Mouse (Mus musculus) forebrain, embryonic 16.5 days (tissue): Measurements from ENCODE around the gene Rtl6. TPM values are rescaled to one million over a fixed set of nuclear protein-coding genes. Genes with fewer than 3 reads are reported as not detected.

Experiments used
- ATAC-seq: fragments of 200-750 bp; cut with Nextera tagmentation; 2 replicates; pipeline ENCODE4 v1.8.0; 2017; ENCODE audit warnings: mild to moderate bottlenecking, moderate library complexity
- H3K27ac ChIP-seq: fragments of 300-500 bp; sonication (generic); 2 replicates; pipeline ENCODE4 v1.5.1; 2014; ENCODE audit warnings: low read length, control low read depth
- H3K27me3 ChIP-seq: fragments of 300-500 bp; sonication (generic); replicated peaks from 2 replicates; pipeline ENCODE4 v1.6.1; 2014; ENCODE audit warnings: low read length; ENCODE audit not compliant: control insufficient read depth, insufficient read depth
- H3K36me3 ChIP-seq: fragments of 300-500 bp; sonication (generic); 2 replicates; pipeline ENCODE4 v1.6.1; 2014; ENCODE audit not compliant: control insufficient read depth, insufficient read depth
- H3K4me1 ChIP-seq: fragments of 300-500 bp; sonication (generic); replicated peaks from 2 replicates; pipeline ENCODE4 v1.6.1; 2014; ENCODE audit warnings: low read length; ENCODE audit not compliant: control insufficient read depth, insufficient read depth
- H3K4me2 ChIP-seq: fragments of 300-500 bp; sonication (generic); 2 replicates; pipeline ENCODE4 v1.6.1; 2014; ENCODE audit warnings: mild to moderate bottlenecking, low read length, control low read depth
- H3K4me3 ChIP-seq: fragments of 300-500 bp; sonication (generic); replicated peaks from 2 replicates; pipeline ENCODE4 v1.5.1; 2014; ENCODE audit warnings: mild to moderate bottlenecking, low read length, control low read depth
- H3K9ac ChIP-seq: fragments of 300-500 bp; sonication (generic); replicated peaks from 2 replicates; pipeline ENCODE4 v1.6.1; 2014; ENCODE audit warnings: low read depth, low read length, control low read depth
- H3K9me3 ChIP-seq: fragments of 300-500 bp; sonication (generic); 2 replicates; pipeline ENCODE4 v1.6.1; 2016; ENCODE audit warnings: low read length; ENCODE audit not compliant: control insufficient read depth
- WGBS: fragments of 180-500 bp; shearing (Covaris S2); extraction: QIAGEN DNeasy Blood & Tissue Kit; methylation state at CpG from one replicate; pipeline ENCODE4 v1.1.7; 2014; 5-methylcytosine and 5-hydroxymethylcytosine counted together
- polyA plus RNA-seq: library from polyadenylated mRNA; unstranded; fragments of >200 nt; fragmentation: Nextera tagmentation; extraction: Ambion mirVana; gene quantifications from 2 replicates; pipeline ENCODE4 v1.2.1, GENCODE M21; 2015

Gene Rtl6
- 72.1 and 74.8 TPM in 2 replicates for polyA plus RNA-seq

DNA sequence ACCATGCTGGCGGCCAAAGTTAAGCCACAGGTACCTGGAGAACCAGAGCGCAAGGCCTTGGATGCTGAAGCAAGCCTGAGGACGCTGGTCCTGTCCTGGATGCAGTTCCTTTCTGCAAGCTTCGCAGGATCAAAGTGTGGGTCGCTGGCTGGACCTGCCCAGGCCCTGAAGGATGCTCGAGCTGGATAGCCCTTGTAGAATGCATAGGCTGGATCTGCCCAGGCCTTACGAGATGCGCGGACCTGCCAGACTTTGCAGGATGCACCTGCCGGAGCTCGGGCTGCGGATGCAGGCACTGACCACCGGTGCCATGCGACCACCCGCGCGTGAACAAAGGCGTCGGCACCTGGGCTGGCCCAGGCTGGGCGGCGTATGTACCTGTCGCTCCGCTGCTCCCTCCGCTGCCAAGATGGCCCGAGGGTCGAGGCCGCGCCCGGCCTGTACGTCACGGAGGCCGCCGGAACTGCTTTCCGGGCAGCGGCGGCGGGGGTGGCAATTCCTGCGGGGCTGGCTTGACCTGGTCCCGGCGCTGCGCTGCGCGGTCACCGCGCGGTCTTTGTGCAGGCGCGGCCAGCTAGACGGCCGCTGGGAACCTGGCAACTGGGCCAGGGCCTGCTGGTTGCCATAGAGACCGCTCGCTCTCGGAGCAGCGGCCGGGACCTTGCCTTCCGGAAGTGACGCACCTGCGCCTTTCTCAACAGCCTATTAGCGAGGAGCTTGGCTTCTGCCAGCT is at the start of gene Rtl6:
Gene Rtl6, minus strand, starts transcription at position 635 of the 733 bp plus-strand sequence.
- Histone ChIP-seq H3K4me3 (peak within 1 kb of the TSS; percentile 57), H3K4me2 (peak within 1 kb of the TSS; percentile 77), H3K9me3 (peaks cover 6% of the 10 kb centered on the region; the same call in 1 of the 2 replicates), H3K27me3 (no peaks in the 10 kb centered on the region), H3K9ac (peak within 1 kb of the TSS; percentile 74), H3K27ac (peak within 1 kb of the TSS; percentile 77), H3K36me3 (peaks cover 18% of the 10 kb centered on the region), H3K4me1 (peaks cover 42% of the 10 kb centered on the region)
- 10% methylated on average over 59 of the region's 59 CpGs for WGBS
- peak; percentile 94 for ATAC-seq

DNA sequence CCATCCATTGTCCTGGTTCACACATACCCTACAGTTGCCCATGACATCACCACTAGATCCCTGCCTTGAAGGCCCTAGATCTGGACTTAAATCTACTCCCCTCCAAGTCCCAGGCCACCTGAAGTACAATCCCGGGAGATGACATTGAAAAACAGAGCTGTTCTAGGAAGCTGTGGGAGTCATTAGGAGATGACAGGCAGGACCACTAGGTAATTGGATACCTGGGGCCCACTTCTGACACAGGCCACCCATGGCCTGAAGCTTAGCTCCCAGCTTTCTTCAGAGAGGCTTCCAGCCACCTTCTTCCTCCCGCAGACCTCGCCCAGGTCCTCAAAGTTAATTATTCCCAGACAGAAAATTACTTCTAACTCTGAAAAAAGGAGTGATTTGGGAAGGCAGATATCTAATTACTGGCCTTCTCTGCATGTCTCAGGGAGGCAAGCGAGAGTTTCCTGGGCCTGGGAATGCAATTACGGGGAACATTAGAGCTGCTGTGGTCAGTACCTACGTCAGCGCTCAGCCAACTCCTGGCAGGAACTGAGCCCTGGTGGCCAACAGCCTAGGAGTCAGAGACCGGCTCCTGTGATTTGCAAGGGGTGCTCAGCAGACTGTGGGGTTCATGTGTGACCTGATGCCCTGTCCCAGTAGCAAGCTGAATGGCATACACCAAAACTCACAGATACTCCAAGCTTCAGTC is 45.8 kb upstream of the Rtl6 start:
- Histone ChIP-seq H3K4me1 (peaks cover 8% of the 10 kb centered on the region; the same call in 1 of the 2 replicates), H3K4me2 (no peak overlapping the region), H3K27ac (no peak overlapping the region), H3K9me3 (no peaks in the 10 kb centered on the region), H3K4me3 (no peak overlapping the region), H3K9ac (no peak overlapping the region), H3K27me3 (no peaks in the 10 kb centered on the region), H3K36me3 (no peaks in the 10 kb centered on the region)
- no peak for ATAC-seq
- WGBS = 80% methylated on average over 8 of the region's 8 CpGs

DNA sequence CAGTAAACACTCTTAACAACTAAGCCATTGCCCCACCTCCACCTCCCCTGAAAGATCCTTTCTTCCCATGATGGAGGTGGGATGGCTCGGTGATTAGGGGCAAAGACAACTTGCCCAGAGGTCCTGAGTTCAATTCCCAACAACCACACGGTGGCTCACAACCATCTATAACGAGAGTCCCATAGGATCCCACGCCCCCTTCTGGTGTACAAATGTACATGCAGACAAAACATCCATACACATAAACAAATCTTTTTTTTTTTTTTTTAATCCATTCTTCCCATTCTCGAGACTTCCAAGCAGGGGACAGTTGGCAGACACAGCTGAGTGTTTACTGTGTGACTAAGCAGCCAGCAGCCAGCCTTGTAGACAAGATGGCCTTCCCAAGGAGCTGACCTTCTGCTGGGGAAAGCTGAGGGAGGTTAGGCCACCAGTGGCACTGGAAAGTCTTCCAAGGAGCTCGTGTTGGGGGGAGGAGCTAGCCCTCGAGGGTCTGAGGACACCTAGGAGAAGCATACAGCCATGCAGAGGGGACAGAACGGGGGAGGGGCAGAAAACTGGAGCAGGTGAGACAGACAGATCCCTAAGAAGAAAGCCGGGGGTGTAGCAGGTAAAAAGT is 43.5 kb upstream of the Rtl6 start:
- 68% methylated on average over 9 of the region's 9 CpGs for WGBS
- no peak for ATAC-seq

DNA sequence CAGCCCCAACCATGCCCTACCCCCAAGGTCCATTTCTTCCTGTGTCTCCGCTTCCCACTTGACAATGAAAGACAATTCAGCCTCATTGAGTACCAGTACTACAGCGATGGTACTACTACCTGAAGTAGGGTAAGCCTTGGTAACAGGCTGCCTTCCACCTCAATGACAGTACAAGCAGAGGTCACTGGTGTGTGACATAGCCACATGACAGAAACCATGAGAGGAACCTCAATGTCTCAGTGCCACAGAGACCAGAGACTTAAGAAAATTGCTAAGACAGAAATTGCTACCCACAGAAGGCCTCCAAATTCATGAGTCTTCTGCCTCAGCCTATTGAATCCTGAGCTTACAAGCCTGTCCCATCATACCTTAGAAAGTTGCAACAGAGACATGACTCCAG is 41.3 kb upstream of the Rtl6 start:
- WGBS = 93% methylated on average over 2 of the region's 2 CpGs
- H3K9ac ChIP-seq = no peak overlapping the region
- no peaks in the 10 kb centered on the region for H3K9me3 ChIP-seq
- no peaks in the 10 kb centered on the region for H3K36me3 ChIP-seq
- ATAC-seq = no peak
- H3K27me3 ChIP-seq = no peaks in the 10 kb centered on the region
- peaks cover 15% of the 10 kb centered on the region; the same call in 1 of the 2 replicates for H3K4me1 ChIP-seq
- no peak overlapping the region for H3K27ac ChIP-seq
- H3K4me3 ChIP-seq = no peak overlapping the region
- H3K4me2 ChIP-seq = no peak overlapping the region

More for the DNA sequence above, 43.5 kb upstream of the Rtl6 start:
- no peaks in the 10 kb centered on the region for H3K27me3 ChIP-seq
- H3K9ac ChIP-seq = no peak overlapping the region
- H3K4me2 ChIP-seq = no peak overlapping the region
- H3K4me1 ChIP-seq = peaks cover 8% of the 10 kb centered on the region; the same call in 1 of the 2 replicates
- H3K27ac ChIP-seq = no peak overlapping the region
- H3K9me3 ChIP-seq = no peaks in the 10 kb centered on the region
- no peaks in the 10 kb centered on the region for H3K36me3 ChIP-seq
- no peak overlapping the region for H3K4me3 ChIP-seq

DNA sequence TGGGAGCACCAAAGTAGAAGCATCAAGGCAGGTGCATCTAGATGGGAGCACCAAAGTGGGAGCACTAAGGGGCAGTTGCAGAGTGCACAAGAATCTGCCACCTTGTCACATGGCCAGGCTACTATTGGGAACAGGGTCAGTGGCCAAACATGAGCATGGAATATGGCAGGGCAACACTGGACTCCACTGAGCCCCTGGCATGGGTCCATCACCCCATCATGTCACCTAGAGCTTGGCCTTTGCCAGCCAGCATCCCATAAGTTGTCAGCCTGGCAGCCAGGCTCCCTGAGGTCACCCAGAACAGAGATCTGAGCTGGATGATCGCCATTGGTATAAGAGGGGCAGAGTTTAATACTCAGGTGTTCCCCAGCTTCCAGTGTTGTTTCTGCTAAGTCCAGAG is 40.2 kb upstream of the Rtl6 start:
- WGBS = 83% methylated on average over 1 of the region's 1 CpGs
- ATAC-seq = no peak

DNA sequence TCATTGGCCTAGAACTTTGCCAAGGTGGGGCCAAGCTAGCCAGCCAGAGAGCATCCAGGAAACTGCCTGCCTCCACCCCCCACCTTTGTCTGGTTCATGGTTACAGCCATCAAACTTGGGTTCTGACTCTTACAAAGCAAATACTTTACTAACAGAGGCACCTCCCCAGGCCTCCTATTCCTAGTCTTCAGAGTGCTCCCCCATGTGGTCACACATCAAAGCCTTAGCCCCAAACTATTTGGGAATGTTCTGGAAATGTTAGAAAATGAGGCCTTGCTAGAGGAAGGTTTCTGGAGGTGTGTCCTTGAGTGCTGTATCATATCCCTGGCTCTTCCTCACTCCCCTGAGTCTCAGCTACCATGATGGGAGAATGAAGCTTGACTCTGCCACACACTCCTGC is 39.4 kb upstream of the Rtl6 start:
- Histone ChIP-seq H3K4me3 (no peak overlapping the region), H3K9me3 (no peaks in the 10 kb centered on the region), H3K9ac (no peak overlapping the region), H3K27me3 (no peaks in the 10 kb centered on the region), H3K4me2 (no peak overlapping the region), H3K36me3 (no peaks in the 10 kb centered on the region), H3K4me1 (peaks cover 31% of the 10 kb centered on the region), H3K27ac (no peak overlapping the region)
- ATAC-seq = no peak

More for the DNA sequence above, 40.2 kb upstream of the Rtl6 start:
- peaks cover 23% of the 10 kb centered on the region for H3K4me1 ChIP-seq
- H3K27ac ChIP-seq = no peak overlapping the region
- H3K4me2 ChIP-seq = no peak overlapping the region
- H3K9ac ChIP-seq = no peak overlapping the region
- no peaks in the 10 kb centered on the region for H3K27me3 ChIP-seq
- no peaks in the 10 kb centered on the region for H3K9me3 ChIP-seq
- H3K4me3 ChIP-seq = no peak overlapping the region
- no peaks in the 10 kb centered on the region for H3K36me3 ChIP-seq

DNA sequence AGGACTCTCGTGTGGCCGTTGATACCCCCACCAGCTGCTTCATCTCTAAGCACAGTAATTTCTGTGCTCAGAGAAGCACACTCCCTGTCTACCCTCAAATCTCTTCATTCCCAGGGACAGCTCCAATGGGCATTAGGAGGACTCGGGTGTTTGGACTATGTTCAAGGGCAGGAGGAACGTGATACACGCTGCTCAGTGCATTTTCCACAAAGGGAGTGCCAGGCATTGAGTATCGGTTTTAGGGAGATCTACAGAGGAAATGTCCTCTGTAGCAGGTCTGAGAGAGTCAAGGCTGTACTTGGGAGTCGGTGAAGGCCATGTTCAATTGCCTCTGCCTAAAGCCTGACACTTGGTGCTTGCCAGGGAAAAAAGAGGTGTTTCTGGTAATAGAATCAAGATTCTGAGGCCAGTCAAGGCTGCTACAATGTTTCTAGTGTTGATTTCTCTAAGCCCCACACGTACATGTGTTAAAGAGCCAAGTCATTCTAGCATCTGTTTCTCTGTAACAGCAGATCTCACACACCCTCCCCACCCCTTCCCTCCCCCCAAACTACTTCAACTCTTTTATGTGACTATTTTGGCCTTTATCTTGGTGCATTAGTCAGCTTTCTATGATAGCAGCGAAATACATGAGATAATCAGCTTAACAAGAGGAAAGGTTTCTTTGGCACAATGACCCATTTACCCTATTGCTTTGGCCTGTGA is 37.8 kb upstream of the Rtl6 start:
- 61% methylated on average over 9 of the region's 9 CpGs for WGBS

DNA sequence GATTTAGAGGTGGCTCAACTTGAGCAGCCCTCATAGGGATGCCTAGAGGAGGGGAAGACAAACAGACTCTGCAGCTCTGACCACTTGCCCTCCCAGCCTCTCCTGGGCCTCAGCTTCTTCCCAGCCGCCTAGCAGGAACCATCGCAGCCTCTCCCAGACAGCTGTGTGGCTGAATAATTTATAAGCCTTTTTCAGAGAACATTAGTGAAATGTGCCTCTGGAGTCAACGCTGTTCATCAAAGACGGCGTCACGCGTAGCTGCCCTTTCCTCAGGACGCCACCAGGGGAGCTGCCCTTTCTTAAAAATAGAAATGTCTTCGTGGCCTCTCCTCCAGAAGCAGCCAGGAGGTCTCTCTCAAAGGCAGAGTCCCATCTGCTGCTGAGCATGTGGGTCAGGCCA is 35.9 kb upstream of the Rtl6 start:
- H3K9ac ChIP-seq = no peak overlapping the region
- H3K4me2 ChIP-seq = no peak overlapping the region
- no peak overlapping the region for H3K4me3 ChIP-seq
- no peaks in the 10 kb centered on the region for H3K9me3 ChIP-seq
- H3K36me3 ChIP-seq = no peaks in the 10 kb centered on the region
- peaks cover 38% of the 10 kb centered on the region for H3K4me1 ChIP-seq
- no peaks in the 10 kb centered on the region for H3K27me3 ChIP-seq
- 24% methylated on average over 9 of the region's 9 CpGs for WGBS
- H3K27ac ChIP-seq = no peak overlapping the region
- ATAC-seq = no peak; the same call in 1 of the 2 replicates

More for the DNA sequence above, 37.8 kb upstream of the Rtl6 start:
- no peaks in the 10 kb centered on the region for H3K9me3 ChIP-seq
- H3K4me3 ChIP-seq = no peak overlapping the region
- H3K27ac ChIP-seq = no peak overlapping the region
- no peaks in the 10 kb centered on the region for H3K27me3 ChIP-seq
- no peak overlapping the region for H3K4me2 ChIP-seq
- H3K36me3 ChIP-seq = no peaks in the 10 kb centered on the region
- no peak for ATAC-seq
- H3K9ac ChIP-seq = no peak overlapping the region
- peaks cover 41% of the 10 kb centered on the region for H3K4me1 ChIP-seq

DNA sequence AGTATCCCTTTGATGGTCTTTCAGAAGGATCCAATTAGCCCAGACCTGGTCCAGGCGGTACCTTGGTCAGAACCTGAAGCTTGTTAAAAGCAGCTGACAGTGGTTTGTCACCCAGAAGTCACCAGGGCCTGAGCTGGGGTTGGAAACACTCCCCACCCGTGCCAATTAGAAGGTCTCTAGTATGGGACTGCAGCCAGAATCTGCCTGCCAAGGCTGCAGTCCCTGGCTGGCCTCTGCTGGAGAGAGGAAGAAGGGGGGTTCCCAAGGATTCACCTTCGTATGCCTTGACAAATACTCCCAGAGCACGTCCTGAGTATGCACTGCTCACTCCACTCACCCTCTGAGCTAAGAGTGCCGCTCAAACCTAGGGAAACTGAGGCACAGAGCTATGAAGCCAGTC is 34.6 kb upstream of the Rtl6 start:
- no peaks in the 10 kb centered on the region for H3K36me3 ChIP-seq
- H3K9me3 ChIP-seq = no peaks in the 10 kb centered on the region
- H3K9ac ChIP-seq = no peak overlapping the region
- no peaks in the 10 kb centered on the region for H3K27me3 ChIP-seq
- 37% methylated on average over 5 of the region's 5 CpGs for WGBS
- peaks cover 41% of the 10 kb centered on the region for H3K4me1 ChIP-seq
- H3K27ac ChIP-seq = no peak overlapping the region
- no peak overlapping the region for H3K4me2 ChIP-seq
- no peak overlapping the region for H3K4me3 ChIP-seq
- 0 out of 2 replicates have a peak, but pooled peaks have one; percentile 43 for ATAC-seq
